Mouse (Mus musculus) liver, adult 2 months (tissue): ENCODE data around the gene Me3.
"Not testable (repeated sequence)": the region's sequence is repeated elsewhere in the genome, so short reads cannot be mapped to it uniquely, and the experiment has no call there.

Experiments
- CTCF ChIP-seq: fragments of 200-500 bp; IDR thresholded peaks from 2 replicates; pipeline ENCODE4 v1.5.1; 2011; ENCODE audit warnings: low read depth, low read length, control low read depth
- POLR2A ChIP-seq: fragments of 200-500 bp; IDR thresholded peaks from 2 replicates; pipeline ENCODE4 v1.6.1; 2011; ENCODE audit warnings: low read length, control low read depth; ENCODE audit not compliant: insufficient read depth; ENCODE audit errors: extremely low read depth

DNA sequence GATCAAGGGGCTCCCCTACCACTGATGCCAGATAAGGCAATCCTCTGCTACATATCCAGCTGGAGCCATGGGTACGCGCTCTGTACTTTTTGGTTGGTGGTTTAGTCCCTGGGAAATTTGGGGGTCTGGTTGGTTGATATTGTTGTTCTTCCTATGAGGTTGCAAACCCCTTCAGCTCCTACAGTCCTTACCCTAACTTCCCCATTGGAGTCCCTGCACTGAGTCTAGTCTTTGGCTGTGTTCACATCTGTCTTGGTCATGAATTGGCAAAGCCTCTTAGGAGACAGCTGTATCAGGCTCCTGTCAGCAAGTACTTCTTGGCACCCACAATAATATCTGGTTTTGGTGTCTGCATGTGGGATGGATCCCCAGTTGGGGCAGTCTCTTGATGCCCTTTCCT lies 98.9 kb downstream of the Me3 start:
- TF ChIP-seq POLR2A, CTCF: not testable (repeated sequence)
